Mouse (Mus musculus): Measurements from ENCODE around the gene Gpr162.

Gpr162 gene

DNA sequence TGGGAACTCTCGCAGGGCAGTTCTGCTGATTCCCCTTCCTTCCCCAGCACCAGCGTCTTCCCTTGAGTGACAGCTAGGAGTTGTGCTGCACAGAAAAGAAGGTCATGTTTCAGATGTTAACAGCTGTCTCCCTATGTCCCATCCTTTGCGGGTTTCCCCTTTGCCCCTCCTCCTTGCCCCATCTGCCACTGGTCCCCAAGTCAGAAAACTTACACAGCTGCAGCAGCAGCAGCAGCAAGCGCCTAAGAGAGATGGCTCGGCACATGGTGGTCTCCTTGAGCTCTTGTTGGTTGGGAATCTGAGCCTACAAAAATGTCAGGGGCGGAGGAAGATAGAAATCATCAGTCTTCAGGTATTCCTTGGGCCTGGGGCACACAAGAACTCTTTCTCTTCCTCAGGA, 15.6 kb upstream of the Gpr162 start:
- no peak for DNase-seq

DNA sequence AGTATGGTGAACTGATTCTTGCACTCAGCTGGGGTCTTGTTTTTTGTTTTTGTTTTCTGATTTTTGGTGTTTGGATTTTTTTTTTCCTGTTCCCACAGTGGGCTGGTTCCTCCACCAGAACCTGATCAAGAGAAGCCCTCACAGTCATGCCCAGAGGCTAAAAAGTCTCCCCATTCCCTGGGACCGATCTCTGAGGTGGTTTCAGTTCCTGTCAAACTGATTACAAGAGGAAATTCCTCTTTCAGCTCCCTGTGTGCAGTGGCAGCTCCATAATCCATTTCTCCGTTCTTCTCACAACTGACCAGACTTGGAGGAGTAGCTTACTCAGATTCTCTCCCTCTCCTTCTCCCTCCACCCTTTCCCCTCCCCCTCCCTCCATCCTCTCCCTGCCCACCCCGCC, 10.6 kb upstream of the Gpr162 start:
- no peak for DNase-seq

DNA sequence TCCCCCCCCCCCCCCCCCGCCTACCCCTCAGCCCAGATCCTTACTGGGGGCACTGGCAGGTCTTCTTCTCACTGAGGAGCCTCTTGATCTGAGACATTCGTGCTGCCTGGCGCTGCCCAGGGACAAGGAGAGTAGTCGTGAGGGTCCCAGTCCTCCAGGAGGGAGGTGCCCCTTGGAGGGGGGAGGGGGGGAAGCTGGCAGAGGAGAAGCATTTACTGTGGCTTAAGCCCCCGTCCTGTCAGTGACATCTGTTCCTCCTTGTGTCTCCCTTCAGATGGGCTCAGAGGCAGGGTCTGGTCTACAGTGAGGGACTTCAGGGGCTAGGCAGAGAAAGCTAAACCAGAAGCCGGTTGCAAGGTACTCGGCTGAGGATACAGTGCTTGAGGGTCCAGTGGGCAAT, 2.8 kb upstream of the Gpr162 start:
- no peak for DNase-seq

GRCm38 (mm10) chr6:124865766-124866362, 2.1 kb upstream of the Gpr162 start:
- DNase-seq, result no peak

- DNase-seq, result no peak
Observed at GRCm38 (mm10) chr6:124863125-124863657, 592 bp downstream of the Gpr162 start.

DNA sequence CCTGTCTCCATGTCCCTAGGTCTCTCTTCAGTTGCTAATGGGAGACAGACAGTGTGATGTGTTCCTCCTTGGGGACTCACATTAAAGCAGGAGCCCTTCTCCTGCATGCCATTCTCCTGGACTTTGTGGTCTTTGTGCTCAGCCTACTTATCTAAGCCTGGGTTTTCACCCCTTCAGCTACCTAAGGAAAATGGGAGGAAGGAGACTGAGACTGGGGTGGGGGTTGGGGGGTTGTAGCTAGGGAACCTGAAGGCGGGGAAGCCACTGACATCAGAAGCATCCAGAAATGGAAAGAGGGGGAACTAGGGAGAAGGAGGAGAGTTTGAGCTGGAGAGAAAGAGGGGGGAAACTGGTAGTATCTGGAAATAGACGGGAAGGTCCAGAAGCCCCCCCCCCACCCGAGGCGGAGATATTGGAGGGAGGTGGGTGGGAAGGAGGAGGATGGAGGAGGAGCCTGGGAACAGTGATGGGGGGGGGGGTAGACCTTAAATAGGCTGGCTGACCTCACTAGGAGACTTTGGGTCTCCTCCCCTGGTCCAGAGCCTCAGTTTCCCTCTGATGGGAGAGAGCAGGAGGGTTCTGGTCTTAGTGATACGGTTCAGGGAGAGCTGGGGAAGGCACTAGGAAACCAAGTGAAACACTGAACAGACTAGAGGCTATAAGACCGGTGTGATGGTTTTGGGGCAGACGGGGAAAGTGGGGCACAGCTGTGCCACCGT, 1.2 kb downstream of the Gpr162 start:
- DNase-seq, result no peak

- DNase-seq, result no peak
Observed at GRCm38 (mm10) chr6:124861802-124862201, 2.0 kb downstream of the Gpr162 start.

DNA sequence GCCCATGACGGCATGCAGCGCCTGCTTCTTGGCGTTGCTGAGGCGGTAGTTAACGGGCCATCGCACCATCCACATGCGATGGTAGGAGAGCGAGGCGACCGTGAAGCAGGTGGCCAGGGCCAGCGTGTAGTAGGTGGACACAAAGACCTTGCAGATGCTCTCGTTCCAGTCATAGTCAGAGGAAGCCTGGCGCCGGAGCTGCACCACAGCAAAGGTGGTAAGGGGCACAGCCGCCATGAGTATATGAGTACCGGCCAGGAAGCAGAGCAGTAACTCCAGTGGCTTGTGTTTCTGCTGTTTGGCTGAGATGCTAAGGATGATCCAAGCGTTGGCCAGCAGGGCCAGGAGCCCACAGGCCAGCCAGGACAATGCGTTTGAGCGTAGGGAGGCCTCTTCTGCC, 2.5 kb downstream of the Gpr162 start:
- DNase-seq, result no peak

DNA sequence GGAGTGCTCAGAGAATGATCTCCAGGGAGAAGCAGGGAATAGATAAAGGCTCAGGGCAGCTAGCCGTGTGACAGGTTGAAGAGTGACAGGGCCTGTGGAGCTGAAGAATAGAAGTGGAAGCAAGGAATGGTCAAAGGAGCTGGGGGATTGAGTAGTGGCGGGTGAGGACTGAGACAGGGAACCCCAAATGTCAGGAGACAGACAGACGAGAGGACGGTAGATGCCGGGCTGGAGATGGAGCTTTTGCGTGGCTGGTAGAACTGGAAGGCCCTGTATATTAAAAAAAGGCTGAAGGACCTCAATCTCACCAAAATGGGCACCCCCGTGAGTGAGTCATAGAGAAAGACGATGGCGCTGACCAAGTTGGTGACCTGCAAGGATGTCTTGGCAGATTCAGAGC, 3.3 kb downstream of the Gpr162 start:
- DNase-seq, result no peak

- DNase-seq, result peak; percentile 93
Observed at GRCm38 (mm10) chr6:124859725-124860124, 4.1 kb downstream of the Gpr162 start.

GRCm38 (mm10) chr6:124858561-124859318, 5.0 kb downstream of the Gpr162 start:
- DNase-seq, result no peak

GRCm38 (mm10) chr6:124857840-124858530, 5.8 kb downstream of the Gpr162 start:
- no peak for DNase-seq

DNA sequence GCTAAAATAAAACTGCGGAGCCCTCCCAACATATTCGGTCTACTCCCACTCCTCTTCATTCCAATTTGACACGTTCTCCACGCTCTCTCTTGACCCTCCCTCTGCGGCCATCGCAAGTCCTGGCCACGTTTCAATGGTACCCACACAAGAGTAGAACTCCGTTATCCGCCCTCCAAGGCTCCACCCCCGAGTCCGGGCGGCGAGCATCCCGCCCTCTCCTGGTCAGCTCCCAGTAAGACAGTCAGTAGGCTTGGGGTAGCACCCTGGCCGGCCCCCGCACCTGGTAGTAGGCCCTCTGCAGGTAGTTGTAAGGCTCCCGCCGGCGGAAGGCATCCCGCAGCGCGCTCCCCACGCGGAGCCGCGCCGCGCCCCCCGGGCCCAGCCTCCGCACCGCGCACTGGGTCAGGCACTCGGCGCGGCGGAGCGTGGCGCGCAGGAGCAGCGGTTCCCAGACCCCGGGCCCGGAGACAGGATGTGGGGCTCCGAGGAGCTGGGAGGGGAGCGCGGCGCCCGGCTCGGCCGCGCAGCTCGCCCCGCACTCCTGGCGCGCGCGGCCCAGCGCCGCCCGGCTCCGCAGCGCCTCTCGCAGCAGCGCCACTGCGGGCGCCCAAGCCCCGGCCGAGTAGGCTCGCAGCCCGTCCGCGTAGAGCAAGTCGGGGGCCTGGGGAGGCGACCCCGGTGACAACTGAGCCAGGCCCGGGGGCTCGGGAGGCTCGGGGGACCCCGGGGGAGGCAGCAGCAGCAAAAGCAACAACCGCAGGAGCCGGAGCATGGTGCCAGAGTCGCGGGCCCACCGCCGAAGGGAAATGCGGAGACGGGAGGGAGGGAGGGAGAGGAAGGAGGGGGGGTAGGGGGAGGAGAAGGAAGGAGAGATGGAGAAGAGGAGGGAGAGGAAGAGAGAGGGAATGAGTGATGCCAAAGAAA, 6.6 kb downstream of the Gpr162 start, which contains the start of gene P3h3:
TSS of gene P3h3 (minus strand) at position 837 of the 924 bp plus-strand sequence.
- DNase-seq, result peak; percentile 90

DNA sequence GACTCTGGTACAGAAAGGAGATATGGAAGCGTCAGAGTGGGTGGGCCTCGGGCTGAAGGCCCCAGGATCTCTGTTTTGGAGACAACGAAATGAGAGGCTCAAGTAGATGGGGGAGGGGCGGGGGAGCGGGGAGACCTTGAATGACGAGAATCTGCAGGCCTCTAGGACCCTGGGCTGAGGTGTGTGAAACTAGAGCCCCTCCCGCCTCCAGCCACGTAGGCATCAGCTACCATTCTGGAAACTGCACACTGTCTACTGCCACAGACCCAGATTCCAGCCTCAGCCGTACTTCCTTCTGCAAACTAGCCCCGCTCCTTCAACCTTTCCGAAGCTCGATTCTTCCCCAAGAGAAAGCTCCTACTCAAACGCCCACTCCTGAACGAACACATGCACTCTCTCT, 7.5 kb downstream of the Gpr162 start:
- DNase-seq, result no peak

- DNase-seq, result no peak
Observed at GRCm38 (mm10) chr6:124854647-124855046, 9.1 kb downstream of the Gpr162 start.

DNA sequence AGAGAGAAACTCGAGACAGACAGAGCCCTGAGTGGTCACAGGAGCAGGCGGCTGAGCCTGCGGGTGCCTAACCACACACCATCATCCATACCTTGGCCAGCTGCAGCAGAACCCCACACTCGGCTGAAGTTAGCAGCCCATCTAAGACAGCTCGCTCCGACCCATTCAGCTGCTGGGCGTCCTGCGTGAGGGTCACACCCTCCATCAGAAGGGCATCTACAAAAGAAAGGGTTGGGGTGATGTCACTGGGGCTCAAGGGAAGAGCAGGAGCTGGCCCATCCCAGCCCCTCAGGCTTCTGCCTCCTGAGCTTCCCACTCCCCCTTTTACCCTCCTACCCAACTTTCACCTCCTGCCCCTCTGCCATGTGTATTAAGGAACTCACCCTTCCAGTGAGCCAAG, 13.2 kb downstream of the Gpr162 start:
- DNase-seq, result no peak

DNA sequence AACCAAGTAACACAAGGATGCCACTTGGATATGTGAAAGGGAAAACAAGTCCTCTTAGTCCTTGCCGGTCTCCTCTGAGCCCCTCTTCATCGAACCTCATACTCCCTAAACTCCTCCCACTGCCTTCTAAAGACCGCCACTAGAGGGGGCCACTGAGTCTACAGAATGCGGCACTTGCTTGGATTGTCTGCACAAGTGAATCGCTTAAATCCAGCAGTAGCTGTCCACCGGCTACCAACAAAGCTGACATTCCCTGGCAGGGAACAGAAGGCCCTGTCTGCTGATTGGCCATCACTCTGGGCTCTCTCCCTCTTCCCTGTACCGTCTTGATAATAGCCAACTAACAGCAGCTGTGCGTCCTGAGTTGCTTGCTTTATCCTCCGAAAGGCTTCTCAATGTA, 16.5 kb downstream of the Gpr162 start:
- peak; percentile 96 for DNase-seq

DNA sequence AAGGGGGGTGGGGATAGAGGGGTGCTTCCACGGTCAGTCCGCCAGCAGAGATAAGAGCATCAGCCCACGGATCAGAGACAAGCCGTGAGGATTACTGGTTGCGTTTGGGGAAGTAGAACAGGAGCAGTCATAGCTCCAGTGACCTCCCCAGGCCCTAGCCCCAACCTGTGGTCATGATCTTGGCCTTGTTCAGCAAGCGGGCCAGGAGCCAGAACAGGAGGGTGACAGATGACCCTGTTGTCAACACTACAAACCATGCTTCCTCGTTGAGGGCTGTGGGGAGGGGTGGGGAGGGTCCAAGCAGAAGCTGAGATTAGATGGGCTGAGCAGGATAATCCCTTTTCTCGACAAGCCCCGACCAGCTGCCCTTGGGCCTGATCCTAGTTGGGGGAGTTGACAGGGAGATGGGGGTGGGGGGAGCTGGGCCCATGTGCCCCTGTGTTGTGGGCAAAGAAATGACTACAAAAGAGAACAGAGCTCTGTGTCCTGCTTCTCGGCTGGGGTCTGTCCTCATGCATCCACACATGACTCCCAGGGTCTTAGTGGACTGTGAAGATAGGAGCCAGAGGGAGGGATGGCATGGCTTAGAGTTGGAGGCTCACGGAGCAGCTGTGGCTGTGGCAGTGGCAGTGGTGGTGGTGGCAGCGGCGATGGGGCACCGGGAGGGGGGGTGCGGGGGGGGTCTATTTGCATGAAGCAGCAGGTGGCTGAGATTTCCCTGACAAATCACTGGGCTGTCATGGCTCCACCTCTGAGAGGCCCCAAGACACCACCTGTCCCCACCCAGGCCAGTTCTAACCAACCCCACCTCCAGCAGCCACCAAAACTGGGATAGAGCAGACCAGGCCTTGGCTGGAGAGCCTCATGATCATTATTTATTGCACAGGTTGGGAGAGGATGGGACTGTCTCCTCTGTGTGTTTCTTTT, 23.3 kb downstream of the Gpr162 start, which contains the start of gene Gnb3:
TSS of gene Gnb3 (minus strand) at position 35 of the 927 bp plus-strand sequence.
- no peak for DNase-seq

DNA sequence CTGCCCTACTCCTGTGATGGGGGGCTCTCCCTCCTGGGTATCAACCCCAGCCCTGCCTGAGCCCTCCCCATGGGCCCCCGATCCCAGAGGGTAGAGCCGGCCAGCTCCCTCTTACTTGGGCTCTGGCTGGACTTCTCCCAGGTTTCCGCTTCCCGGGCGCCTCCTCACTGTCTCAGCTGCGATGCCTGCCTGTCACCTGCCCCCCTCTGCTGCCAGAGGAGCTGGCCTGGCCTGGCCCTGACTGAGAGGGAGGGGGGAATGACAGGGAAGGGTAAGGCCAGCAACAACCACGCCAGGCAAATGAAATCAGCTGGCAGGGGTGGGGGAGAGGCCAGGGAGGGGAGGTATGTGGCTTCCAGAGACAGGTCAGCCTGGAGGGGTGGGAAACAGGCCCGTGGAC, 24.0 kb downstream of the Gpr162 start:
- DNase-seq, result no peak

DNA sequence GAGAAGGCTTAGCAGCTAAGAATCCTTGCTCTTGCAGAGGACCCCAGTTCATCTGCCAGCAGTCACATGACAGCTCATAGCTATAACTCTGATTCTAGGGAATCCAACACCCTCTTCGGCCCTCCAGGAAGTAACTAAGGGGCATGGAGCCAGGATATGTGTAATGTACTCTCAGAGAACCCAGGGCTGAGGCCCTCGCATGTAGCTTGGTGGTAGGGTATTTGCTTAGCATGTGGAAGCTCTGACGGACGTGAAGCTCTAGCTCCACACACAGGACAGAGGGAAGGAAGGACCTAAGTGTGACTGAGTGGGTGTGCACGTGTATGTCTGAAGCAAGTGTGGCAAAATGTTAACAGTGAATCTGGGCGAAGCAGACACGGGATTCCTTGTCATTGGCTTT, 27.4 kb downstream of the Gpr162 start:
- DNase-seq, result peak; percentile 51

- DNase-seq, result peak; percentile 72
Observed at GRCm38 (mm10) chr6:124835531-124835930, 28.3 kb downstream of the Gpr162 start.

Data from lung, postnatal 10 days (tissue).